Mouse (Mus musculus) liver, embryonic 14.5 days (tissue): Measurements from ENCODE around the gene Dchs1. TPM values are rescaled to one million over a fixed set of nuclear protein-coding genes. Genes with fewer than 3 reads are reported as not detected.
"Not testable (repeated sequence)": the region's sequence is repeated elsewhere in the genome, so short reads cannot be mapped to it uniquely, and the experiment has no call there.

Experiments
- ATAC-seq: fragments of 200-750 bp; cut with Nextera tagmentation; 2 replicates; pipeline ENCODE4 v1.8.0; 2017; ENCODE audit warnings: moderate number of reproducible peaks, mild to moderate bottlenecking, moderate library complexity; ENCODE audit not compliant: insufficient read depth
- DNase-seq, 3 experiments: peaks; one replicate each; pipeline ENCODE4 v3.0.0-alpha.2; 2012 to 2013; ENCODE audit warnings: low read depth in 3 of 3, low spot score in 3 of 3
- H3K27ac ChIP-seq: fragments of 300-500 bp; sonication (generic); 2 replicates; pipeline ENCODE4 v1.5.1; 2014; ENCODE audit warnings: moderate library complexity, mild to moderate bottlenecking, control low read depth, inconsistent platforms
- H3K27me3 ChIP-seq: fragments of 300-500 bp; sonication (generic); 2 replicates; pipeline ENCODE4 v1.6.1; 2014; ENCODE audit warnings: mild to moderate bottlenecking, low read length, moderate library complexity; ENCODE audit not compliant: control insufficient read depth, insufficient read depth
- H3K36me3 ChIP-seq: fragments of 300-500 bp; sonication (generic); replicated peaks from 2 replicates; pipeline ENCODE4 v1.6.1; 2014; ENCODE audit warnings: low read depth; ENCODE audit not compliant: control insufficient read depth, insufficient read depth
- H3K4me1 ChIP-seq, 2 experiments: fragments of 200-500 bp in 1 of 2; fragments of 300-500 bp in 1 of 2; sonication (generic) in 1 of 2; replicated peaks; 2 replicates each; pipeline ENCODE4 v1.6.1; 2012 to 2014; ENCODE audit warnings: antibody characterized with exemption in 1 of 2, inconsistent platforms in 1 of 2, low read length in 1 of 2; ENCODE audit not compliant: control insufficient read depth in 2 of 2, insufficient read depth in 2 of 2
- H3K4me2 ChIP-seq: fragments of 300-500 bp; sonication (generic); 2 replicates; pipeline ENCODE4 v1.6.1; 2014; ENCODE audit warnings: low read depth, mild to moderate bottlenecking, control low read depth, moderate library complexity
- H3K4me3 ChIP-seq, 2 experiments: fragments of 200-500 bp in 1 of 2; fragments of 300-500 bp in 1 of 2; sonication (generic) in 1 of 2; 2 replicates each; pipeline ENCODE4 v1.5.1; 2012 to 2014; ENCODE audit warnings: low read depth in 2 of 2, low read length in 2 of 2, mild to moderate bottlenecking in 2 of 2, control low read depth in 1 of 2, inconsistent platforms in 1 of 2, moderate library complexity in 1 of 2; ENCODE audit not compliant: insufficient read depth in 1 of 2
- H3K9ac ChIP-seq: fragments of 300-500 bp; sonication (generic); replicated peaks from 2 replicates; pipeline ENCODE4 v1.6.1; 2014; ENCODE audit warnings: mild to moderate bottlenecking, control low read depth, moderate library complexity
- H3K9me3 ChIP-seq: fragments of 300-500 bp; sonication (generic); 2 replicates; pipeline ENCODE4 v1.6.1; 2016; ENCODE audit warnings: low read length, mixed read lengths; ENCODE audit not compliant: control insufficient read depth
- CTCF ChIP-seq: IDR thresholded peaks from 2 replicates; pipeline ENCODE4 v1.5.1; 2016; ENCODE audit warnings: antibody characterized with exemption, low read depth, control low read depth
- EP300 ChIP-seq: IDR thresholded peaks from 2 replicates; pipeline ENCODE4 v1.6.1; 2016; ENCODE audit warnings: antibody characterized with exemption, low read depth
- WGBS: fragments of 180-500 bp; shearing (Covaris S2); extraction: QIAGEN DNeasy Blood & Tissue Kit; methylation state at CpG from one replicate; pipeline ENCODE4 v1.1.7; 2014; ENCODE audit not compliant: insufficient replicate concordance; 5-methylcytosine and 5-hydroxymethylcytosine counted together
- polyA plus RNA-seq, 2 experiments: library from polyadenylated mRNA; depleted of rRNA in 1 of 2; stranded (reverse) in 1 of 2; unstranded in 1 of 2; fragments of >200 nt; fragmentation: Nextera tagmentation in 1 of 2; extraction: Ambion mirVana in 1 of 2; gene quantifications; 2 replicates each; pipeline versions ENCODE4 v1.2.1 to v1.2.3; 2012 to 2014

The Dchs1 gene
- polyA plus RNA-seq, 2 experiments: 0.57 to 0.62 TPM

- H3K4me1 ChIP-seq: peaks cover 15 to 17% of the 10 kb centered on the region in 2 experiments
- H3K27me3 ChIP-seq: no peaks in the 10 kb centered on the region
- H3K9me3 ChIP-seq: no peaks in the 10 kb centered on the region
- H3K36me3 ChIP-seq: peaks cover 35% of the 10 kb centered on the region
- TF ChIP-seq CTCF (peak; percentile 77), EP300 (no peak)
- peak within 1 kb of the TSS; percentile 96 for H3K9ac ChIP-seq
- DNase-seq: peak; percentile 86 to 88 (median 87)
- peak; percentile 99 for ATAC-seq
- under 1% methylated on average over 67 of the region's 67 CpGs for WGBS
- peak within 1 kb of the TSS; percentile 84 to 99 for H3K4me3 ChIP-seq
- H3K4me2 ChIP-seq: peak within 1 kb of the TSS; percentile 80
- H3K27ac ChIP-seq: peak within 1 kb of the TSS; percentile 91
These were observed 43.4 kb downstream of the Dchs1 start, which contains the start of gene Taf10 for GRCm38 (mm10) chr7:105743926-105744590. Taf10 (minus strand) TSS chr7:105744361.

DNA sequence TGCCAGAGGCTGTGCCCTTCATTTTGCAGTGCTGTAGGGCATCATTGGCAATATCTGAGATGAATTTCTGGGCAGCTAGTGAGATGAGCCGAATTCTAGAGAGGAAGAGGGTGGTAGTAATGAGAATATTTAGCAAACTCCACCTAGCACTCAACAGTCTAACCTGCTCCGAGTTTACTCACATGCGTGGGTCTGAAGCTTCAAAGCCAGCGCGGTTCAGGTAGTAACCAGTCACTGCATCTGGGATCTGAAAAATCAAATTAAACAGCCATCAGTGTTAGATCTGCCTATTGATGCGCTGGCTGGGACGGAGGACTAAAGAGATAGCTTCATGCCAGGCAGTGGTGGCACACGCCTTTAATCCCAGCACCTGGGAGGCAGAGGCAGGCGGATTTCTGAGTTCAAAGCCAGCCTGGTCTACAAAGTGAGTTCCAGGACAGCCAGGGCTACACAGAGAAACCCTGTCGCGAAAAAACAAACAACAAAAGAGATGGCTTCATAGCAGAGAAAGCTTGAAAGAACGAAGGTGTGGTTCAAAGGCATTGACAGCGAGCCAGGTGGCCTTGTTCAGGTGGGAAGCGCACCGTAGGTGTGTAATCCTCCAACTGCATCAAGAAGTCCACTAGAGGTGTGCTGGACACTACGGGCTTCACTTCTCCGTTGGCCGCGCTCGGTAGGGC is 44.1 kb downstream of the Dchs1 start:
- DNase-seq, H3K27me3 ChIP-seq, ATAC-seq, H3K9me3 ChIP-seq: not testable (repeated sequence)
- Histone ChIP-seq H3K36me3 (peaks cover 35% of the 10 kb centered on the region), H3K4me2 (peak overlapping the region; percentile 80), H3K9ac (peak overlapping the region; percentile 96), H3K27ac (peak overlapping the region; percentile 91; the same call in 1 of the 2 replicates), H3K4me1 (peaks cover 22 to 24% of the 10 kb centered on the region in 2 experiments), H3K4me3 (peak overlapping the region; percentile 84 to 99)
- WGBS: 25% methylated on average over 20 of the region's 20 CpGs

GRCm38 (mm10) chr7:105742539-105743215 is 44.8 kb downstream of the Dchs1 start:
- peak overlapping the region; percentile 84 to 99; a peak in 2 of 4 replicates for H3K4me3 ChIP-seq
- not testable (repeated sequence) for H3K9ac ChIP-seq, DNase-seq, H3K27ac ChIP-seq, H3K27me3 ChIP-seq, H3K9me3 ChIP-seq, ATAC-seq
- peaks cover 27 to 31% of the 10 kb centered on the region in 2 experiments for H3K4me1 ChIP-seq
- peak overlapping the region; percentile 80 for H3K4me2 ChIP-seq
- peaks cover 35% of the 10 kb centered on the region for H3K36me3 ChIP-seq
- 72% methylated on average over 7 of the region's 7 CpGs for WGBS

DNA sequence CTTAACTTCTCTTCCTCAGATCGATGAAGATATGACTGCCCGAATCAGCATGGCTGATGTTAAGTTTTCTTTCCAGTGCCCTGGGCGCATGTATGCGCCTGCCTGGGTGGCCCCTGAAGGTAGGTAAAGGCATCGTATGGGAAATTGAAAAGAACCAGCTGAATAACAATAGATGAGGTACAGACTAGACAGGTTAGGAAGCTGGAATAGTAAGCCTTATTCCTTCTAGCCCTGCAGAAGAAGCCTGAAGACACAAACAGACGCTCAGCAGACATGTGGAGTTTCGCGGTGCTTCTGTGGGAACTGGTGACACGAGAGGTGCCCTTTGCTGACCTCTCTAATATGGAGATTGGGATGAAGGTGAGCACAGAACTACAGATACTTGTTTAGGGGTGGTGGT is 45.5 kb downstream of the Dchs1 start:
- Histone ChIP-seq H3K36me3 (peaks cover 35% of the 10 kb centered on the region), H3K9ac (no peak overlapping the region), H3K4me2 (no peak overlapping the region), H3K9me3 (no peaks in the 10 kb centered on the region), H3K27ac (no peak overlapping the region), H3K4me1 (peaks cover 31 to 32% of the 10 kb centered on the region in 2 experiments), H3K27me3 (no peaks in the 10 kb centered on the region), H3K4me3 (no peak overlapping the region)
- no peak for DNase-seq
- WGBS: 84% methylated on average over 9 of the region's 9 CpGs
- TF ChIP-seq CTCF (no peak), EP300 (no peak)
- no peak for ATAC-seq

GRCm38 (mm10) chr7:105740851-105741250 is 46.6 kb downstream of the Dchs1 start:
- no peak overlapping the region for H3K4me3 ChIP-seq
- H3K27ac ChIP-seq: no peak overlapping the region
- H3K9ac ChIP-seq: no peak overlapping the region
- peaks cover 31 to 32% of the 10 kb centered on the region in 2 experiments for H3K4me1 ChIP-seq
- DNase-seq: no peak
- no peak for ATAC-seq
- H3K27me3 ChIP-seq: no peaks in the 10 kb centered on the region
- 80% methylated on average over 6 of the region's 6 CpGs for WGBS
- no peak for TF ChIP-seq EP300
- TF ChIP-seq CTCF: no peak
- no peak overlapping the region for H3K4me2 ChIP-seq
- no peaks in the 10 kb centered on the region for H3K9me3 ChIP-seq
- peaks cover 30% of the 10 kb centered on the region for H3K36me3 ChIP-seq
